Mouse (Mus musculus) erythroblast, embryonic 14.5 days (primary cell): ENCODE data around the gene Gm867. TPM values are rescaled to one million over a fixed set of nuclear protein-coding genes. Genes with fewer than 3 reads are reported as not detected.

Experiments
- H3K27me3 ChIP-seq: 2 replicates; pipeline ENCODE4 v1.6.1; 2012; ENCODE audit warnings: inconsistent platforms; ENCODE audit not compliant: control insufficient read depth
- H3K36me3 ChIP-seq: 2 replicates; pipeline ENCODE4 v1.6.1; 2012; ENCODE audit warnings: mild to moderate bottlenecking, inconsistent platforms; ENCODE audit not compliant: control insufficient read depth
- H3K4me1 ChIP-seq: 2 replicates; pipeline ENCODE4 v1.6.1; 2012; ENCODE audit warnings: inconsistent platforms; ENCODE audit not compliant: control insufficient read depth
- H3K4me3 ChIP-seq: replicated peaks from 2 replicates; pipeline ENCODE3; 2012; ENCODE audit warnings: moderate library complexity, mild to moderate bottlenecking, inconsistent platforms
- H3K9me3 ChIP-seq: 2 replicates; pipeline ENCODE4 v1.6.1; 2012; ENCODE audit warnings: low read length, inconsistent platforms, mixed read lengths; ENCODE audit not compliant: control insufficient read depth
- GATA1 ChIP-seq: IDR thresholded peaks from 2 replicates; pipeline ENCODE4 v1.6.1; 2012; ENCODE audit warnings: low read length, inconsistent platforms, mixed read lengths
- TAL1 ChIP-seq: IDR thresholded peaks from 3 replicates; pipeline ENCODE4 v1.6.1; 2012; ENCODE audit warnings: low read length, inconsistent platforms, mixed read lengths
- polyA plus RNA-seq: library from polyadenylated mRNA; stranded (reverse); fragments of >175 nt; gene quantifications from 2 replicates; pipeline ENCODE4 v1.2.3, GENCODE M21; 2012

The Gm867 gene
- polyA plus RNA-seq, 1 experiment = 5.9 TPM

DNA sequence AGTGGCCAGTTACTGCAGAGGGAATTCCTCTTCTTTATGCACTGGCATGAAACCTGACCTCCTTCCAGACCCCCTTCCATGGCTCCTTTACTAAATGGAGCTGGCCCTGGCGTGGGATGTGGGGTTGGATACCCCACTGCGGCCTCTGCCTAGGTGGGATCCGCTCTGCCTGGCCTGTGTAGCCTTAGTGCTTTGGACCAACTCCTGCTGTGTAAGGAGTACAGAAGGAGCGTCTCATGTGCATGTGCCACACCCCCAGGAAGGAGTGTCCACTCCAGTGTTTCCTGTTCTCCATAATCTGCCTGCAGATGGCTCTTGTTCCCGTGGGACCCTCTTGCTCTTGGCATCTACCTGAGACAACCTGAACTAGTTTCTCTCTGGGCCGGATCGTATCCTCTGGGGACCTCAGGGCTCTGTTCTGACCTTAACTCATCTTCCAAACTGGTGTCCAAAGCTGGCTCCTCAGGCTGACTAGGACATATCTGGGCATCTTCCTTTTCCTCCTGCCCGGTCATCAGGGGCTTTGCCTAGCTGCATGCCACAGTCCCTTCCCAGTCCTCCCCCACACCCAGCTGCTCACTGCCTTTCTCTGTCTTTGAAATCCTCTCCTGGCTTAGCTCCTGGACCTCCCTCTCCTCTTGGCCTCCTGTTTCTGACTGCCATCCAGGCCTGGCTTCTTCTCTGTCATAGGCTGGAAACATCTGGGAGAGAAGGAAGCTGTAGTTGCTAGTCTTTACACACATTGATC, 50.9 kb downstream of the Gm867 start:
- Histone ChIP-seq H3K4me3 (no peak overlapping the region), H3K36me3 (peaks cover 12% of the 10 kb centered on the region), H3K9me3 (no peaks in the 10 kb centered on the region), H3K27me3 (peaks cover 5% of the 10 kb centered on the region; the same call in 1 of the 2 replicates), H3K4me1 (peaks cover 20% of the 10 kb centered on the region)
- TF ChIP-seq GATA1 (no peak), TAL1 (no peak)

Other genes starting within 250 kb of the Gm867 start
- gene Cabin1, start 176.3 kb downstream of the Gm867 start, polyA plus RNA-seq = 10.8 and 12.0 TPM in 2 replicates
- gene Ddt, start 167.3 kb downstream of the Gm867 start, polyA plus RNA-seq = 2.7 and 3.0 TPM in 2 replicates
- gene Gm20441, start 159.7 kb downstream of the Gm867 start, polyA plus RNA-seq = not detected in 2 replicates
- 0.12 TPM in 1 of 2 replicates, not detected in the other for gene Gstt3, start 159.3 kb downstream of the Gm867 start, polyA plus RNA-seq
- gene Gstt1, start 142.1 kb downstream of the Gm867 start, polyA plus RNA-seq = 0.14 and 0.22 TPM in 2 replicates
- gene Gstt4, start 118.1 kb downstream of the Gm867 start, polyA plus RNA-seq = not detected in 2 replicates
- 0.64 and 0.70 TPM in 2 replicates for gene Gstt2, start 103.2 kb downstream of the Gm867 start, polyA plus RNA-seq
- 42.3 and 44.8 TPM in 2 replicates for gene Mif, start 80.4 kb downstream of the Gm867 start, polyA plus RNA-seq
- not detected in 2 replicates for gene Derl3, start 47.3 kb downstream of the Gm867 start, polyA plus RNA-seq
- gene Smarcb1, start 19.1 kb downstream of the Gm867 start, polyA plus RNA-seq = 31.8 TPM in 2 replicates
- 110 and 127 TPM in 2 replicates for gene Chchd10, start 7.5 kb downstream of the Gm867 start, polyA plus RNA-seq
- gene Mmp11, start 4.2 kb downstream of the Gm867 start, polyA plus RNA-seq = 0.05 TPM in 1 of 2 replicates, not detected in the other
- gene Vpreb3, start 2.4 kb upstream of the Gm867 start, polyA plus RNA-seq = not detected in 2 replicates
- not detected in 2 replicates for gene Gm5134, start 13.8 kb upstream of the Gm867 start, polyA plus RNA-seq
- gene Zfp280b, start 92.0 kb upstream of the Gm867 start, polyA plus RNA-seq = 0.32 and 0.36 TPM in 2 replicates
- not detected in 2 replicates for gene Slc5a4b, start 170.3 kb upstream of the Gm867 start, polyA plus RNA-seq
- gene Slc5a4a, start 206.8 kb upstream of the Gm867 start, polyA plus RNA-seq = not detected in 2 replicates